Mouse (Mus musculus): ENCODE results near the gene Olfr1047.
"Not testable (repeated sequence)": the region's sequence is repeated elsewhere in the genome, so short reads cannot be mapped to it uniquely, and the experiment has no call there.

- not testable (repeated sequence) for TF ChIP-seq POLR2A (IDR thresholded peaks at IDR 0.05; ENCODE audit: control insufficient read depth, low read depth, low read length); CTCF (IDR thresholded peaks at IDR 0.05; ENCODE audit: control insufficient read depth, insufficient read depth, insufficient replicate concordance, low read depth, low read length)
Observed at GRCm38 (mm10) chr2:86278988-86279387, 47.8 kb upstream of the Olfr1047 start, which contains the start of gene Olfr1051.

All from testis, adult 2 months (tissue).